Mouse (Mus musculus): ENCODE results near the gene Galnt7. TPM values are rescaled to one million over a fixed set of nuclear protein-coding genes. Genes with fewer than 3 reads are reported as not detected.

The Galnt7 gene
- polyA plus RNA-seq, 2 experiments: 2.5 to 4.4 TPM

DNA sequence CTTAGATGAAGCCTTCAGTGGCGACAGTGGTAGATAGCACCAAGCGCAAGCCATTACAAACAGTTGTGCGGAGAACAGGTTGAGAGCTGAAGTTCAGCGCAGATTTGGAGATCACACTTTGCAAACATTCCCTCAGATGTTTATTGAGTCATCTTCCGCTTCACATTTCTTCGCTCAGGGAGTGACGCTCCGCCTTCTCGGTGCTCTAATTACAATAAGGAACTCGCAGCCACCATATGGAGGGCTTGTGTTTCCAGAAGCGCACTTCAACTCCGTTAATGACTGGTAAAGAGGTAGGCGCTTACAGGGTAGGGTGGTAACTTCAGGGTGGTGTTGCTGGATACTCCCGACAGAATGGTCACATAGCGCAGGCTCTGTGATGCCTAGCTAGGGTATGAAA, 89.1 kb downstream of the Galnt7 start:
- 82% methylated on average over 15 of the region's 15 CpGs for WGBS (ENCODE audit: insufficient replicate concordance)
- no peak for ATAC-seq (ENCODE audit: insufficient read depth)
- H3K4me1 ChIP-seq (replicated peaks; ENCODE audit: control insufficient read depth in 2 of 2, insufficient read depth in 2 of 2, low read length in 1 of 2): no peaks in the 10 kb centered on the region
- no peak overlapping the region for H3K4me2 ChIP-seq (ENCODE audit: low read depth)
- H3K27ac ChIP-seq: no peak overlapping the region
- no peak overlapping the region for H3K4me3 ChIP-seq (ENCODE audit: insufficient read depth in 1 of 2, low read depth in 2 of 2, low read length in 2 of 2)
- no peaks in the 10 kb centered on the region for H3K9me3 ChIP-seq (ENCODE audit: control insufficient read depth, low read length)
- no peak overlapping the region for H3K9ac ChIP-seq (replicated peaks)
- H3K36me3 ChIP-seq (replicated peaks; ENCODE audit: control insufficient read depth, insufficient read depth, low read depth): no peaks in the 10 kb centered on the region
- no peaks in the 10 kb centered on the region for H3K27me3 ChIP-seq (ENCODE audit: control insufficient read depth, insufficient read depth, low read length)
- TF ChIP-seq EP300 (IDR thresholded peaks at IDR 0.05; ENCODE audit: low read depth) (no peak), CTCF (IDR thresholded peaks at IDR 0.05; ENCODE audit: low read depth) (no peak)
- DNase-seq (ENCODE audit: low read depth in 3 of 3, low spot score in 3 of 3): no peak

DNA sequence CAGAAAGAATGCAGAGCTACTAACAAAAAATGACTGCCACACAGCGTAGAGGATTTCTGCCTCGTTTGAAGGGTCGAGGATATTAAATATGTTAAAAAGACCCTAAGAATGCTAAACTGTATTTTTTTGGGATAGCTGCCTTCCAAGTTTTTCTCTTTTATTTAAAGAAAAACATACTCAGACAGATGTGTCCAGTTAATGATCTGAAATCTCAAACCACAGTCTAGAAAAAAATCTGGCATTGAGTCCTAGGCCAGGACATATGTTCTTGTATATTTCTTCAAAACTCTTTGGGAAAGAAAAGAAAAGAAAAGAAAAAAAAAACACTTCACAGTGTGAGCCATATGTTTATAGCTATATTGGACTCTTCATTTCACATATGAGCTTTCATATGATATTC, 90.1 kb downstream of the Galnt7 start:
- H3K36me3 ChIP-seq (replicated peaks; ENCODE audit: control insufficient read depth, insufficient read depth, low read depth): no peaks in the 10 kb centered on the region
- no peaks in the 10 kb centered on the region for H3K9me3 ChIP-seq (ENCODE audit: control insufficient read depth, low read length)
- 71% methylated on average over 3 of the region's 3 CpGs for WGBS (ENCODE audit: insufficient replicate concordance)

DNA sequence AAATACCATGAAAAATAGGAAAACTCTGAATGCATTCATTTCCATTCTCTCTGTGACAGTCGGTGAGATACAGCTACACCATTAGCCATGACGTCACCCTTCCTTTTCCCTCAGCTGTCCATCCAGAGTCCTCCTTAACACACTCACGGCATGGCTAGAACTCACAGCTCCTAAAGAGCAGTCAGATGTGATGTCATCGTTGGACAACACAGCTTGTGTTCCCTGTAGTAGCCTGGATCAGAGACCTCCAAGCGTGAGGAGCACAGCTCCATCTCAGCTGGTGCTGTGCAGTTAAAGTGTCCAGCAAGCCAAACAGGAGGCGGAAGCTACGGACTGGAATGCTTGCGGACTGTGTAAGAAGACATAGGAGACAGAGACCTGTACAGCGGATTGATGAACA, 91.9 kb downstream of the Galnt7 start:
- no peak for DNase-seq (ENCODE audit: low read depth in 3 of 3, low spot score in 3 of 3)
- H3K9me3 ChIP-seq (ENCODE audit: control insufficient read depth, low read length): no peaks in the 10 kb centered on the region
- no peak overlapping the region for H3K27ac ChIP-seq
- no peaks in the 10 kb centered on the region for H3K27me3 ChIP-seq (ENCODE audit: control insufficient read depth, insufficient read depth, low read length)
- H3K4me3 ChIP-seq (ENCODE audit: insufficient read depth in 1 of 2, low read depth in 2 of 2, low read length in 2 of 2): no peak overlapping the region
- H3K4me2 ChIP-seq (ENCODE audit: low read depth): no peak overlapping the region
- H3K9ac ChIP-seq (replicated peaks): no peak overlapping the region
- no peak for ATAC-seq (ENCODE audit: insufficient read depth)
- H3K36me3 ChIP-seq (replicated peaks; ENCODE audit: control insufficient read depth, insufficient read depth, low read depth): no peaks in the 10 kb centered on the region
- no peaks in the 10 kb centered on the region for H3K4me1 ChIP-seq (replicated peaks; ENCODE audit: control insufficient read depth in 2 of 2, insufficient read depth in 2 of 2, low read length in 1 of 2)
- no peak for TF ChIP-seq EP300 (IDR thresholded peaks at IDR 0.05; ENCODE audit: low read depth)
- TF ChIP-seq CTCF (IDR thresholded peaks at IDR 0.05; ENCODE audit: low read depth): no peak
- WGBS (ENCODE audit: insufficient replicate concordance): 80% methylated on average over 9 of the region's 9 CpGs

More for the DNA sequence above, 90.1 kb downstream of the Galnt7 start:
- DNase-seq (ENCODE audit: low read depth in 3 of 3, low spot score in 3 of 3) (no peak), ATAC-seq (ENCODE audit: insufficient read depth) (no peak)
- Histone ChIP-seq H3K4me2 (ENCODE audit: low read depth) (no peak overlapping the region), H3K4me1 (replicated peaks; ENCODE audit: control insufficient read depth in 2 of 2, insufficient read depth in 2 of 2, low read length in 1 of 2) (no peaks in the 10 kb centered on the region), H3K9ac (replicated peaks) (no peak overlapping the region), H3K27me3 (ENCODE audit: control insufficient read depth, insufficient read depth, low read length) (no peaks in the 10 kb centered on the region), H3K27ac (no peak overlapping the region), H3K4me3 (ENCODE audit: insufficient read depth in 1 of 2, low read depth in 2 of 2, low read length in 2 of 2) (no peak overlapping the region)
- TF ChIP-seq EP300 (IDR thresholded peaks at IDR 0.05; ENCODE audit: low read depth) (no peak), CTCF (IDR thresholded peaks at IDR 0.05; ENCODE audit: low read depth) (no peak)

DNA sequence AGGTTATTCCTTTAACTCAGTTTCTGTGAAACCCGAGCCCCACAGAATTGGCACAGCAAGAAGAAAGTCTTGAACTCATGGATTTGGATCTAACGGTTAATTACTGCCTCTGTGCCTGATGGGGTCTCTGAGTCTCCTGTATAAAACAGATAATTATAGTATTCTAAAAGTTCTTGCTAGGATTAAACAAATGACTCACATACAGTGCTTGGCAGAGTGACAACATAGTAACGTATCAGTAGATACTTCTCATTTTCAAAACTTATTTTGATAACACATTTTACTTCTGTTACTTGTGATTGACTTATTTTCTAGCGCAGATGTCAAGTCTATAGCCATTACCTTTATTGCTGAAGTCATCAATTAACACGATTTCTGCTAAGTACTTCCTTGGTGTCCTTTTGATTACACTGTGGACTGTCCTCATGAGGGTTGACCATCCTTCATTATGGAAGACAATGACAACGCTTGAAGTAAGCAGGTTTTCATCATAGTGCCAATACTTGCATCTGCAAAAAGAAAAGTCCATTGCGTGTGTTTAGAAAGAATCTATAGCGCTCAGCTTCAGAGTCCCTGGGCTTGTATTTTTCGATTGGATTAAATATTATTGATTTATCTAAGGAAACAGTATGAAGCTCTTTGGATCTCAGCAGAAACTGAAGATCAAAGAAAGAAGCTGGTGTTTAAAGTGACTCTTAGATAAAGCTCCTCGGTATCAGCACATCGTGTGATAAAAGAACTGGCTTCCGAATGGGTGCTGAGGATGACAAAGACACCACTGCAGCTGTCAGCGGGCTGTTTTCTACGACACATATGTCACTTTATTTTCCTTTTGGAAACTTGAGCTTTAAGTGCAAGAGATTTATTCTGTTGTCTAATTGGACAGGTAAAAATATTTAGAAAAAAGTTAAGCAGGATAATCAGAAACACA, 100.5 kb downstream of the Galnt7 start:
- H3K9me3 ChIP-seq (ENCODE audit: control insufficient read depth, low read length): no peaks in the 10 kb centered on the region
- H3K27ac ChIP-seq: no peak overlapping the region
- H3K4me3 ChIP-seq (ENCODE audit: insufficient read depth in 1 of 2, low read depth in 2 of 2, low read length in 2 of 2): no peak overlapping the region
- H3K9ac ChIP-seq (replicated peaks): no peak overlapping the region
- H3K4me1 ChIP-seq (replicated peaks; ENCODE audit: control insufficient read depth in 2 of 2, insufficient read depth in 2 of 2, low read length in 1 of 2): no peaks in the 10 kb centered on the region
- no peak for DNase-seq (ENCODE audit: low read depth in 3 of 3, low spot score in 3 of 3)
- ATAC-seq (ENCODE audit: insufficient read depth): no peak
- 69% methylated on average over 14 of the region's 14 CpGs for WGBS (ENCODE audit: insufficient replicate concordance)
- no peak for TF ChIP-seq CTCF (IDR thresholded peaks at IDR 0.05; ENCODE audit: low read depth)
- TF ChIP-seq EP300 (IDR thresholded peaks at IDR 0.05; ENCODE audit: low read depth): no peak
- H3K4me2 ChIP-seq (ENCODE audit: low read depth): no peak overlapping the region
- no peaks in the 10 kb centered on the region for H3K36me3 ChIP-seq (replicated peaks; ENCODE audit: control insufficient read depth, insufficient read depth, low read depth)
- H3K27me3 ChIP-seq (ENCODE audit: control insufficient read depth, insufficient read depth, low read length): no peaks in the 10 kb centered on the region

DNA sequence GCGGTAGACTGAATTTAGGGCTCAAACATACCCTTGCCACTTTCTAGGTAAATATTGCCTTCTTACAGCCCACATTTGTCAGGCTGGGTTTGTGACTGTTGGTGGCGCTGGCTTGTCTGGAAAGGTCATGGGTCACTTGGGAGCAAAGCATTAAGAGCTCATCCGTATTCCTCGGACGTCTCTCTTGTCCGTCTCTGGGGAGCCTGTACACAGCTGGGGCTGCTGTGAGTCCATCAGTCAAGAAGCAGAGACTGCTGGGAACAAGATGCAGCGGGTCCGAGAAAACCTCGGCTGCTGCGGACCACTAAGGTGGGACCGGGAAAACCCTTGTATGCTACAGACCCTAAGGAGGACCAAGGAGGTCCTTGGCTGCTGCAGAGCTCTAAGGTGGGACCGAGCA, 105.3 kb downstream of the Galnt7 start:
- TF ChIP-seq EP300 (IDR thresholded peaks at IDR 0.05; ENCODE audit: low read depth) (no peak), CTCF (IDR thresholded peaks at IDR 0.05; ENCODE audit: low read depth) (no peak)
- H3K27me3 ChIP-seq (ENCODE audit: control insufficient read depth, insufficient read depth, low read length): no peaks in the 10 kb centered on the region
- no peak for ATAC-seq (ENCODE audit: insufficient read depth)
- no peak overlapping the region for H3K4me2 ChIP-seq (ENCODE audit: low read depth)
- H3K36me3 ChIP-seq (replicated peaks; ENCODE audit: control insufficient read depth, insufficient read depth, low read depth): no peaks in the 10 kb centered on the region
- H3K4me1 ChIP-seq (replicated peaks; ENCODE audit: control insufficient read depth in 2 of 2, insufficient read depth in 2 of 2, low read length in 1 of 2): no peaks in the 10 kb centered on the region
- 80% methylated on average over 12 of the region's 12 CpGs for WGBS (ENCODE audit: insufficient replicate concordance)
- no peak overlapping the region for H3K4me3 ChIP-seq (ENCODE audit: insufficient read depth in 1 of 2, low read depth in 2 of 2, low read length in 2 of 2)
- H3K9ac ChIP-seq (replicated peaks): no peak overlapping the region
- no peak for DNase-seq (ENCODE audit: low read depth in 3 of 3, low spot score in 3 of 3)
- H3K9me3 ChIP-seq (ENCODE audit: control insufficient read depth, low read length): no peaks in the 10 kb centered on the region
- H3K27ac ChIP-seq: no peak overlapping the region
